Mouse (Mus musculus) intestine, embryonic 15.5 days (tissue): ENCODE measurements around the gene Ltbp3. TPM values are rescaled to one million over a fixed set of nuclear protein-coding genes. Genes with fewer than 3 reads are reported as not detected.

Source experiments
- ATAC-seq: fragments of 200-750 bp; cut with Nextera tagmentation; 2 replicates; pipeline ENCODE4 v1.8.0; 2017; ENCODE audit warnings: moderate TSS enrichment, moderate library complexity
- H3K27ac ChIP-seq: fragments of 300-500 bp; sonication (generic); 2 replicates; pipeline ENCODE4 v1.5.1; 2015; ENCODE audit warnings: mild to moderate bottlenecking, inconsistent platforms
- H3K27me3 ChIP-seq: fragments of 300-500 bp; sonication (generic); replicated peaks from 2 replicates; pipeline ENCODE4 v1.6.1; 2015; ENCODE audit warnings: inconsistent platforms
- H3K36me3 ChIP-seq: fragments of 300-500 bp; sonication (generic); 2 replicates; pipeline ENCODE4 v1.6.1; 2015; ENCODE audit warnings: inconsistent platforms
- H3K4me1 ChIP-seq: fragments of 300-500 bp; sonication (generic); replicated peaks from 2 replicates; pipeline ENCODE4 v1.6.1; 2015; ENCODE audit warnings: inconsistent platforms
- H3K4me2 ChIP-seq: fragments of 300-500 bp; sonication (generic); replicated peaks from 2 replicates; pipeline ENCODE4 v1.6.1; 2015; ENCODE audit warnings: mild to moderate bottlenecking, inconsistent platforms
- H3K4me3 ChIP-seq: fragments of 300-500 bp; sonication (generic); replicated peaks from 2 replicates; pipeline ENCODE4 v1.5.1; 2015; ENCODE audit warnings: inconsistent platforms
- H3K9ac ChIP-seq: fragments of 300-500 bp; sonication (generic); 2 replicates; pipeline ENCODE4 v1.6.1; 2015; ENCODE audit warnings: inconsistent platforms
- H3K9me3 ChIP-seq: fragments of 300-500 bp; sonication (generic); 2 replicates; pipeline ENCODE4 v1.6.1; 2016; ENCODE audit warnings: inconsistent platforms
- WGBS: fragments of 180-500 bp; shearing (Covaris S2); methylation state at CpG from one replicate; pipeline ENCODE4 v1.1.7; 2015; 5-methylcytosine and 5-hydroxymethylcytosine counted together
- polyA plus RNA-seq: library from polyadenylated mRNA; unstranded; fragments of >200 nt; fragmentation: Nextera tagmentation; extraction: Ambion mirVana; gene quantifications from 2 replicates; pipeline ENCODE4 v1.2.1, GENCODE M21; 2015

The Ltbp3 gene
- polyA plus RNA-seq, 1 experiment from 2014 or later: 21.7 TPM

- peaks cover 30% of the 10 kb centered on the region for H3K4me1 ChIP-seq
- no peaks in the 10 kb centered on the region for H3K27me3 ChIP-seq
- peak overlapping the region; percentile 89 for H3K9ac ChIP-seq
- peaks cover 20% of the 10 kb centered on the region for H3K36me3 ChIP-seq
- no peak for ATAC-seq
- no peaks in the 10 kb centered on the region for H3K9me3 ChIP-seq
- peak overlapping the region; percentile 64 for H3K4me3 ChIP-seq
- H3K4me2 ChIP-seq: peak overlapping the region; percentile 81
- H3K27ac ChIP-seq: peak overlapping the region; percentile 84; the same call in 1 of the 2 replicates
- WGBS: 0% methylated on average over 10 of the region's 10 CpGs
Observed at GRCm38 (mm10) chr19:5799566-5800349, 59.1 kb downstream of the Ltbp3 start.

DNA sequence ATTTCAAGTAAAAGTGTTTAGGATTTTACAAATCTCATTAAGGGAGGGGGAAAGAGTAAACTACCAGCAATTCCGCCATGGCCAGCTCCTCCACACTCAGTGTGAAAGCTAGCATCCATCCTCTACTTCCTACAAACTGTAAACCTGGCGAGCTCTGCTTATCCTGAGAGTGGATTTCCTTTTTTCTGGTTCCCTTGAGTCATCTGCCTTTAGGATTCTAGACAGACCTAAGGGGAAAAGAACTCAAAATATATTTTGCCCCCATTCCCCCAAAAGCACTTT lies 59.6 kb downstream of the Ltbp3 start:
- Histone ChIP-seq H3K4me3 (peak overlapping the region; percentile 64), H3K36me3 (peaks cover 20% of the 10 kb centered on the region), H3K27me3 (no peaks in the 10 kb centered on the region), H3K27ac (peak overlapping the region; percentile 84), H3K9me3 (no peaks in the 10 kb centered on the region), H3K4me1 (peaks cover 30% of the 10 kb centered on the region), H3K4me2 (peak overlapping the region; percentile 81), H3K9ac (peak overlapping the region; percentile 89)
- no peak for ATAC-seq
- WGBS: 1% methylated on average over 2 of the region's 2 CpGs

- H3K27ac ChIP-seq: peak overlapping the region; percentile 84
- H3K4me3 ChIP-seq: peak overlapping the region; percentile 64
- peak overlapping the region; percentile 81 for H3K4me2 ChIP-seq
- H3K27me3 ChIP-seq: no peaks in the 10 kb centered on the region
- ATAC-seq: no peak
- peaks cover 30% of the 10 kb centered on the region for H3K4me1 ChIP-seq
- H3K9ac ChIP-seq: peak overlapping the region; percentile 89
- peaks cover 18% of the 10 kb centered on the region for H3K36me3 ChIP-seq
- no peaks in the 10 kb centered on the region for H3K9me3 ChIP-seq
- WGBS: under 1% methylated on average over 19 of the region's 19 CpGs
Observed at GRCm38 (mm10) chr19:5800632-5801431, 60.1 kb downstream of the Ltbp3 start.

- no peak for ATAC-seq
- Histone ChIP-seq H3K4me3 (peak overlapping the region; percentile 64), H3K27ac (peak overlapping the region; percentile 100), H3K9ac (peak overlapping the region; percentile 89), H3K4me1 (peaks cover 30% of the 10 kb centered on the region), H3K36me3 (peaks cover 11% of the 10 kb centered on the region), H3K9me3 (no peaks in the 10 kb centered on the region), H3K4me2 (peak overlapping the region; percentile 81), H3K27me3 (no peaks in the 10 kb centered on the region)
- 2% methylated on average over 3 of the region's 3 CpGs for WGBS
Observed at GRCm38 (mm10) chr19:5801432-5801964, 60.8 kb downstream of the Ltbp3 start.

- H3K27ac ChIP-seq: peak overlapping the region; percentile 100
- WGBS: under 1% methylated on average over 25 of the region's 25 CpGs
- ATAC-seq: peak; percentile 40; the same call in 1 of the 2 replicates
Observed at GRCm38 (mm10) chr19:5802011-5802786, 61.5 kb downstream of the Ltbp3 start.

GRCm38 (mm10) chr19:5802787-5803040 lies 62.0 kb downstream of the Ltbp3 start:
- 0% methylated on average over 4 of the region's 4 CpGs for WGBS
- no peak for ATAC-seq

More at GRCm38 (mm10) chr19:5802011-5802786, 61.5 kb downstream of the Ltbp3 start:
- Histone ChIP-seq H3K36me3 (peaks cover 6% of the 10 kb centered on the region; the same call in 1 of the 2 replicates), H3K4me3 (peak overlapping the region; percentile 64), H3K27me3 (no peaks in the 10 kb centered on the region), H3K4me1 (peaks cover 31% of the 10 kb centered on the region), H3K9me3 (no peaks in the 10 kb centered on the region), H3K4me2 (peak overlapping the region; percentile 93), H3K9ac (peak overlapping the region; percentile 89)

GRCm38 (mm10) chr19:5803041-5803880 lies 62.6 kb downstream of the Ltbp3 start:
- H3K4me1 ChIP-seq: peaks cover 39% of the 10 kb centered on the region
- no peaks in the 10 kb centered on the region for H3K27me3 ChIP-seq
- no peaks in the 10 kb centered on the region for H3K36me3 ChIP-seq
- no peaks in the 10 kb centered on the region for H3K9me3 ChIP-seq
- H3K4me2 ChIP-seq: peak overlapping the region; percentile 93
- peak; percentile 96 for ATAC-seq
- peak overlapping the region; percentile 100 for H3K27ac ChIP-seq
- H3K4me3 ChIP-seq: peak overlapping the region; percentile 52
- peak overlapping the region; percentile 75 for H3K9ac ChIP-seq
- under 1% methylated on average over 67 of the region's 67 CpGs for WGBS

More at GRCm38 (mm10) chr19:5802787-5803040, 62.0 kb downstream of the Ltbp3 start:
- H3K4me2 ChIP-seq: peak overlapping the region; percentile 93
- no peaks in the 10 kb centered on the region for H3K9me3 ChIP-seq
- peak overlapping the region; percentile 75; the same call in 1 of the 2 replicates for H3K9ac ChIP-seq
- H3K27ac ChIP-seq: peak overlapping the region; percentile 100
- H3K36me3 ChIP-seq: peaks cover under 1% of the 10 kb centered on the region; the same call in 1 of the 2 replicates
- H3K4me1 ChIP-seq: peaks cover 35% of the 10 kb centered on the region
- H3K4me3 ChIP-seq: peak overlapping the region; percentile 52
- H3K27me3 ChIP-seq: no peaks in the 10 kb centered on the region

DNA sequence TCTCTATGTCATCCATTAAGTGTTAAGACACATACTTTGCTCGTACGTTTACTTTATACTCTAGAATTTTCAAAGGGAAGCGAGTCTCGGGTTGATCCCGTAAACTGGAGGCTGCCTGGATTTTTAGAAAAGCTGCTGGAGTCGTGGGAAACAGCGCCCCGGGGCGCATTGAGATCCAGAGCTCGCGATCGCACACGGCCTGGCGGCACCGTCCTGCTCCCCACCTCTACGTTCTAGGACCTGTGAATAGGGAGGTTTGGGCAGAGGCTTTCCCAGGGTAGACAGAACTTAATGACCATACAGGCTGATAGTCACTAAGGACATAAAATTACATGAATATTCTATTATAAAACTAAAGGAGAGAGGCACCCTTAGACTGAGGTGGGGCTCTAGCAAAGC lies 63.2 kb downstream of the Ltbp3 start:
- Histone ChIP-seq H3K27ac (peak overlapping the region; percentile 100), H3K4me1 (peaks cover 45% of the 10 kb centered on the region), H3K36me3 (no peaks in the 10 kb centered on the region), H3K27me3 (no peaks in the 10 kb centered on the region), H3K4me2 (peak overlapping the region; percentile 93), H3K9ac (peak overlapping the region; percentile 63), H3K9me3 (no peaks in the 10 kb centered on the region), H3K4me3 (peak overlapping the region; percentile 52)
- peak; percentile 13 for ATAC-seq
- under 1% methylated on average over 16 of the region's 16 CpGs for WGBS

- Histone ChIP-seq H3K9me3 (no peaks in the 10 kb centered on the region), H3K27ac (peak overlapping the region; percentile 100), H3K4me2 (peak overlapping the region; percentile 93), H3K4me3 (no peak overlapping the region), H3K36me3 (no peaks in the 10 kb centered on the region), H3K4me1 (peaks cover 48% of the 10 kb centered on the region), H3K27me3 (no peaks in the 10 kb centered on the region), H3K9ac (peak overlapping the region; percentile 63; the same call in 1 of the 2 replicates)
- no peak for ATAC-seq
- 30% methylated on average over 8 of the region's 8 CpGs for WGBS
Observed at GRCm38 (mm10) chr19:5804371-5804899, 63.7 kb downstream of the Ltbp3 start.

- peak overlapping the region; percentile 24; the same call in 1 of the 2 replicates for H3K9ac ChIP-seq
- 10% methylated on average over 8 of the region's 8 CpGs for WGBS
Observed at GRCm38 (mm10) chr19:5806051-5806808, 65.5 kb downstream of the Ltbp3 start.

More at GRCm38 (mm10) chr19:5806051-5806808, 65.5 kb downstream of the Ltbp3 start:
- ATAC-seq: no peak
- H3K27ac ChIP-seq: peak overlapping the region; percentile 100
- H3K4me1 ChIP-seq: peaks cover 66% of the 10 kb centered on the region
- no peaks in the 10 kb centered on the region for H3K36me3 ChIP-seq
- H3K9me3 ChIP-seq: no peaks in the 10 kb centered on the region
- peak overlapping the region; percentile 36 for H3K4me2 ChIP-seq
- H3K27me3 ChIP-seq: no peaks in the 10 kb centered on the region
- no peak overlapping the region for H3K4me3 ChIP-seq
